Mouse (Mus musculus) kidney, embryonic 15.5 days (tissue): Measurements from ENCODE around the gene Traip. TPM values are rescaled to one million over a fixed set of nuclear protein-coding genes. Genes with fewer than 3 reads are reported as not detected.
"Not testable (repeated sequence)": the region's sequence is repeated elsewhere in the genome, so short reads cannot be mapped to it uniquely, and the experiment has no call there.

Source experiments
- ATAC-seq: fragments of 200-750 bp; cut with Nextera tagmentation; replicated peaks from 2 replicates; pipeline ENCODE4 v1.8.0; 2017; ENCODE audit warnings: moderate TSS enrichment; ENCODE audit not compliant: low FRiP score
- H3K27ac ChIP-seq: fragments of 300-500 bp; sonication (generic); 2 replicates; pipeline ENCODE4 v1.5.1; 2015; ENCODE audit warnings: mild to moderate bottlenecking, inconsistent platforms
- H3K27me3 ChIP-seq: fragments of 300-500 bp; sonication (generic); 2 replicates; pipeline ENCODE4 v1.6.1; 2015; ENCODE audit warnings: inconsistent platforms
- H3K36me3 ChIP-seq: fragments of 300-500 bp; sonication (generic); 2 replicates; pipeline ENCODE4 v1.6.1; 2015; ENCODE audit warnings: inconsistent platforms
- H3K4me1 ChIP-seq: fragments of 300-500 bp; sonication (generic); 2 replicates; pipeline ENCODE4 v1.6.1; 2015; ENCODE audit warnings: inconsistent platforms
- H3K4me2 ChIP-seq: fragments of 300-500 bp; sonication (generic); 2 replicates; pipeline ENCODE4 v1.6.1; 2015; ENCODE audit warnings: moderate library complexity, mild to moderate bottlenecking, inconsistent platforms
- H3K4me3 ChIP-seq: fragments of 300-500 bp; sonication (generic); replicated peaks from 2 replicates; pipeline ENCODE4 v1.5.1; 2015; ENCODE audit warnings: mild to moderate bottlenecking, inconsistent platforms
- H3K9ac ChIP-seq: fragments of 300-500 bp; sonication (generic); 2 replicates; pipeline ENCODE4 v1.6.1; 2015; ENCODE audit warnings: mild to moderate bottlenecking, inconsistent platforms
- H3K9me3 ChIP-seq: fragments of 300-500 bp; sonication (generic); replicated peaks from 2 replicates; pipeline ENCODE4 v1.6.1; 2016; ENCODE audit warnings: inconsistent platforms
- WGBS: fragments of 180-500 bp; shearing (Covaris S2); methylation state at CpG from one replicate; pipeline ENCODE4 v1.1.7; 2015; ENCODE audit warnings: mixed read lengths; 5-methylcytosine and 5-hydroxymethylcytosine counted together
- polyA plus RNA-seq: library from polyadenylated mRNA; unstranded; fragments of >200 nt; fragmentation: Nextera tagmentation; extraction: Ambion mirVana; gene quantifications from 2 replicates; pipeline ENCODE4 v1.2.1, GENCODE M21; 2015

Traip gene
- polyA plus RNA-seq, 1 experiment from 2014 or later = 25.0 TPM

GRCm38 (mm10) chr9:107992197-107992596 is 42.3 kb downstream of the Traip start, which contains the start of gene Cdhr4:
Gene Cdhr4 (plus strand): TSS chr9:107992497.
- Histone ChIP-seq H3K36me3 (no peaks in the 10 kb centered on the region), H3K4me3 (no peak within 1 kb of the TSS), H3K27me3 (no peaks in the 10 kb centered on the region), H3K4me2 (no peak within 1 kb of the TSS), H3K9ac (no peak within 1 kb of the TSS), H3K9me3 (no peaks in the 10 kb centered on the region), H3K27ac (no peak within 1 kb of the TSS), H3K4me1 (no peaks in the 10 kb centered on the region; the same call in 1 of the 2 replicates)
- WGBS = 81% methylated on average over 2 of the region's 2 CpGs
- ATAC-seq = no peak

GRCm38 (mm10) chr9:107993013-107993412 is 43.1 kb downstream of the Traip start:
- no peak for ATAC-seq
- H3K4me1 ChIP-seq = no peaks in the 10 kb centered on the region; the same call in 1 of the 2 replicates
- WGBS = 93% methylated on average over 11 of the region's 11 CpGs

GRCm38 (mm10) chr9:107994464-107994863 is 44.5 kb downstream of the Traip start:
- H3K9ac ChIP-seq = no peak overlapping the region
- H3K36me3 ChIP-seq = no peaks in the 10 kb centered on the region
- no peak overlapping the region for H3K27ac ChIP-seq
- no peaks in the 10 kb centered on the region for H3K27me3 ChIP-seq
- no peak overlapping the region for H3K4me3 ChIP-seq
- WGBS = 41% methylated on average over 2 of the region's 2 CpGs
- H3K9me3 ChIP-seq = no peaks in the 10 kb centered on the region
- ATAC-seq = no peak
- no peak overlapping the region for H3K4me2 ChIP-seq
- no peaks in the 10 kb centered on the region for H3K4me1 ChIP-seq

More at GRCm38 (mm10) chr9:107993013-107993412, 43.1 kb downstream of the Traip start:
- no peaks in the 10 kb centered on the region for H3K36me3 ChIP-seq
- no peak overlapping the region for H3K4me3 ChIP-seq
- no peaks in the 10 kb centered on the region for H3K27me3 ChIP-seq
- no peak overlapping the region for H3K9ac ChIP-seq
- no peaks in the 10 kb centered on the region for H3K9me3 ChIP-seq
- H3K27ac ChIP-seq = no peak overlapping the region
- no peak overlapping the region for H3K4me2 ChIP-seq

- Histone ChIP-seq H3K4me2 (no peak overlapping the region), H3K27ac (no peak overlapping the region), H3K27me3 (no peaks in the 10 kb centered on the region), H3K36me3 (no peaks in the 10 kb centered on the region), H3K4me1 (no peaks in the 10 kb centered on the region), H3K9me3 (no peaks in the 10 kb centered on the region), H3K4me3 (no peak overlapping the region), H3K9ac (no peak overlapping the region)
- 95% methylated on average over 21 of the region's 21 CpGs for WGBS
- ATAC-seq = no peak
Observed at GRCm38 (mm10) chr9:107995513-107995912, 45.6 kb downstream of the Traip start.

GRCm38 (mm10) chr9:107996049-107996448 is 46.1 kb downstream of the Traip start, which contains the start of gene Gm20662:
Gene Gm20662 (plus strand): TSS chr9:107996349.
- Histone ChIP-seq H3K27ac (no peak within 1 kb of the TSS), H3K4me2 (no peak within 1 kb of the TSS), H3K9ac (no peak within 1 kb of the TSS), H3K4me3 (no peak within 1 kb of the TSS), H3K27me3 (no peaks in the 10 kb centered on the region), H3K4me1 (no peaks in the 10 kb centered on the region), H3K36me3 (no peaks in the 10 kb centered on the region), H3K9me3 (no peaks in the 10 kb centered on the region)
- 94% methylated on average over 5 of the region's 5 CpGs for WGBS
- no peak for ATAC-seq

GRCm38 (mm10) chr9:108001922-108002770 is 52.2 kb downstream of the Traip start, which contains the start of gene Ip6k1:
Gene Ip6k1 (plus strand): TSS chr9:108002501.
- Histone ChIP-seq H3K27ac (peak within 1 kb of the TSS; percentile 93), H3K36me3 (peaks cover 4% of the 10 kb centered on the region; the same call in 1 of the 2 replicates), H3K9ac (peak within 1 kb of the TSS; percentile 97), H3K27me3 (no peaks in the 10 kb centered on the region), H3K4me2 (peak within 1 kb of the TSS; percentile 92), H3K4me1 (peaks cover 24% of the 10 kb centered on the region), H3K4me3 (peak within 1 kb of the TSS; percentile 99), H3K9me3 (no peaks in the 10 kb centered on the region)
- peak; percentile 99 for ATAC-seq
- WGBS = under 1% methylated on average over 51 of the region's 51 CpGs

GRCm38 (mm10) chr9:108002778-108003530 is 53.0 kb downstream of the Traip start:
- H3K27ac ChIP-seq = peak overlapping the region; percentile 93
- H3K4me1 ChIP-seq = peaks cover 26% of the 10 kb centered on the region
- peak overlapping the region; percentile 99 for H3K4me3 ChIP-seq
- WGBS = under 1% methylated on average over 50 of the region's 50 CpGs
- peaks cover 4% of the 10 kb centered on the region; the same call in 1 of the 2 replicates for H3K36me3 ChIP-seq
- ATAC-seq = peak; percentile 69
- peak overlapping the region; percentile 92 for H3K4me2 ChIP-seq
- peak overlapping the region; percentile 97 for H3K9ac ChIP-seq
- no peaks in the 10 kb centered on the region for H3K27me3 ChIP-seq
- no peaks in the 10 kb centered on the region for H3K9me3 ChIP-seq

- peaks cover 4% of the 10 kb centered on the region; the same call in 1 of the 2 replicates for H3K36me3 ChIP-seq
- H3K4me1 ChIP-seq = peaks cover 28% of the 10 kb centered on the region
- no peaks in the 10 kb centered on the region for H3K9me3 ChIP-seq
- H3K4me3 ChIP-seq = peak overlapping the region; percentile 99
- ATAC-seq = no peak
- 4% methylated on average over 8 of the region's 8 CpGs for WGBS
- H3K9ac ChIP-seq = peak overlapping the region; percentile 97
- no peaks in the 10 kb centered on the region for H3K27me3 ChIP-seq
- peak overlapping the region; percentile 93 for H3K27ac ChIP-seq
- H3K4me2 ChIP-seq = peak overlapping the region; percentile 92
Observed at GRCm38 (mm10) chr9:108003531-108003890, 53.6 kb downstream of the Traip start.

- Histone ChIP-seq H3K27ac (no peak overlapping the region), H3K4me1 (peaks cover 21% of the 10 kb centered on the region), H3K9ac (no peak overlapping the region), H3K4me3 (no peak overlapping the region), H3K36me3 (peaks cover 12% of the 10 kb centered on the region), H3K9me3 (no peaks in the 10 kb centered on the region), H3K27me3 (no peaks in the 10 kb centered on the region), H3K4me2 (no peak overlapping the region)
- ATAC-seq = no peak
- 86% methylated on average over 5 of the region's 5 CpGs for WGBS
Observed at GRCm38 (mm10) chr9:108008041-108008440, 58.1 kb downstream of the Traip start.

GRCm38 (mm10) chr9:108010385-108010784 is 60.4 kb downstream of the Traip start:
- no peaks in the 10 kb centered on the region for H3K9me3 ChIP-seq
- H3K36me3 ChIP-seq = peaks cover 16% of the 10 kb centered on the region
- ATAC-seq = no peak
- H3K9ac ChIP-seq = no peak overlapping the region
- no peaks in the 10 kb centered on the region for H3K27me3 ChIP-seq
- no peak overlapping the region for H3K4me3 ChIP-seq
- H3K27ac ChIP-seq = no peak overlapping the region
- no peak overlapping the region for H3K4me2 ChIP-seq
- 0 out of 2 replicates have a peak, but pooled peaks cover 3% of the 10 kb centered on the region for H3K4me1 ChIP-seq

- not testable (repeated sequence) for ATAC-seq, H3K4me2 ChIP-seq, H3K9ac ChIP-seq, H3K9me3 ChIP-seq, H3K27ac ChIP-seq, H3K4me1 ChIP-seq, H3K27me3 ChIP-seq, H3K4me3 ChIP-seq
- H3K36me3 ChIP-seq = peaks cover 22% of the 10 kb centered on the region
- 100% methylated on average over 2 of the region's 2 CpGs for WGBS
Observed at GRCm38 (mm10) chr9:108013577-108013976, 63.6 kb downstream of the Traip start.

GRCm38 (mm10) chr9:108017127-108017526 is 67.2 kb downstream of the Traip start:
- Histone ChIP-seq H3K4me2 (no peak overlapping the region), H3K4me3 (no peak overlapping the region), H3K27ac (no peak overlapping the region), H3K9me3 (no peaks in the 10 kb centered on the region), H3K27me3 (no peaks in the 10 kb centered on the region), H3K4me1 (peaks cover 4% of the 10 kb centered on the region; the same call in 1 of the 2 replicates), H3K36me3 (peaks cover 22% of the 10 kb centered on the region), H3K9ac (no peak overlapping the region)
- 88% methylated on average over 3 of the region's 3 CpGs for WGBS
- no peak for ATAC-seq
